Mouse (Mus musculus) liver, adult (tissue): ENCODE data around the gene Itgb3bp.

Experiments
- GATA4 ChIP-seq: IDR thresholded peaks from 2 replicates; pipeline ENCODE4 v1.6.1; 2014; ENCODE audit warnings: mild to moderate bottlenecking, low read length; ENCODE audit not compliant: insufficient replicate concordance

Gene Itgb3bp

DNA sequence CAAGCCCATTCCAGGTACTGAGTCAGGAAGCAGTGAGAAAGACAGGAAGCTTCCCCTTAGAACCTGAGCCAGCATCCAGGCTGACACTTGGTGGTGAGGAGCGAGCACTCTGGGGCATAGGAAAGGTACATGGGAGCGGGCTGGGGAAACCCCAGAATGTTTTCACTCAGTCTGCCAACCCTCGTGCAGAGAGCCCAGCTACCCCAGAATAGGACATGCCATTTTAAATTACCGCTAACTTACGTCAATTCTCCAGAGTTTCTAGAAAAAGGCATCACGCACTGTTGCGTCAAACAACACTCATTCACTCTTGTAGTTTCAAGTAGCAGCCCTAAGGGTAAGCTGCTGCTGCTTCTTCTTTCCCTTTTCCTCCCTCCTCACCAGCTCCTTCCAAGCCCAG lies 15.4 kb upstream of the Itgb3bp start:
- TF ChIP-seq GATA4: no peak

DNA sequence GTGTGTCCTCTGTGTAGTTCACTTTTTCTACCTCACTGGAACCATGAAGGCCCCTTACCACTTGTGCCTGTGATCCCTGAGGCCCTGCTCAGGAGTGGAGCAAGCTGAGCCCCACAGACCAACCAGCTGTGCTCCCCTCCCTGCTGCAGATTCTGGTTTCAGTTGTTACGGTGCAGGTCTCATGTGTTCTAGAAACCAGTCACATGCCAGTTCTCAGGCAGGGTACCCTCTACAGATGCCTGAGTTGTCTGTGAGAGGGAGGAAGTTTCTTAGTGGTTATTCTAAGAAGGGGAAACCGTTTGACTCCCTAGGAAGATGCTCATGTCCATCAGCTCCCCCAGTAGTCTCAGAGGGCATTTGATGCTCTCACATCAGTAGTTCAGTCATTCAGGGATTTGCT lies 15.0 kb upstream of the Itgb3bp start:
- TF ChIP-seq GATA4: no peak

- no peak for TF ChIP-seq GATA4
Observed at GRCm38 (mm10) chr4:99941655-99942414, 12.2 kb upstream of the Itgb3bp start.

DNA sequence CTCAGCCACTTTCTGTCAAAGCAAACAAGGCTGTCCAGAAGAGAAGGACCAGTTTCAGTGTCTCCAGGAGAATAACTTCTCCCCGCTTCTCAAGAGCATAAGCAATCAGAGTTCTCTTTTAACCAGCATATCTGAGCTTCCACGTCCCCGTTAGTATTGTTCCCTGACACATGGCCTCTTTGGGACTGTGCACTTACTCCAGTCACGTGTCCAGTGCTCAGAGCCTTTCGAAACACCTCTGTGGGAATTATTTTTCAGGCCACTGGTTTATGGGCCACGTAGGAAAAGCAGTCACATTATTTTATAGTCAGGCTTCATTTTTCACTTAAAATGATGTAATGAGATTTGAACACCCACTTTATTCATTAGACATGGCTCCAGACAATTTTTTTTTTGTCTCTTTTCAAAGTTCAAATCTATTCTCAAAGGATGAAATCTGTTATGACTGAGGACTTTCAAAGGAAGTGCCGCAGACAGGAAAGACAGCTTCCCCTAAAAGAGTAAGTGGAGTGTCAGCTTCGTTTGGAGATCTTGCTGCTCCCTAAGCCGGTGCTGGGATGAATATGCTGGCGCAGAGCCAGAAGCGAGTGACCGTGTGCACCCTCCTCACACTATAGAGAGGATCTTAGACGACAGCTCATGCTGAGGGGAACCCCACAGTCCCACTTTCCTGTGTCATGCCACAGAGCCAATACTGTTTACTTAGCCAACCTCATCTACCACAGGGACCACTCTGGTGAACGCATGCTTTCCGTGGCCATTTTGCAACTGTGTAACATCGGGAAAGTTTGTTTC lies 10.3 kb upstream of the Itgb3bp start:
- TF ChIP-seq GATA4: no peak

GRCm38 (mm10) chr4:99936278-99936677 lies 6.7 kb upstream of the Itgb3bp start:
- TF ChIP-seq GATA4: no peak

- TF ChIP-seq GATA4: no peak
Observed at GRCm38 (mm10) chr4:99934859-99935258, 5.2 kb upstream of the Itgb3bp start.

DNA sequence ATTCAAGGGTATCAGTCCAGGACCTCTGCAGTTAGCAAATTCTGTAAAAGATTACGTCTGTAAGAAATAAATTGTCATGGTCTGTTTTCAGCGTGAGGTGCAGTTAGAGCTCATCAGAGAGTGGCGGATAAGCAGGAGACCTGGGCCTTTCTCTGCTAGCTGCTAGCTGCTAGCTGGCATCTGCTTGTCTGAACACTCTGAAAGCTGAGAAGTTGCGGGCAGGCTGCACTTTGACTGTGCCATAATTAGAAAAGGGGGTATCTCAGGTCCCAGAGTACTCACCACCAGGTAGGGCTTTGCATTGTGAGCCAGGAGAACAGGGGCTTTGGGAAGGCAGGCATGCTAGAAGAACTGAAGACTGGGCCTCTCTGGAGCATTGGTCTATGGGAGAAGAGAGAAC lies 2.2 kb upstream of the Itgb3bp start:
- TF ChIP-seq GATA4: no peak

- TF ChIP-seq GATA4: no peak
Observed at GRCm38 (mm10) chr4:99931240-99931580, 1.6 kb upstream of the Itgb3bp start.

- no peak for TF ChIP-seq GATA4
Observed at GRCm38 (mm10) chr4:99930518-99931239, 1.1 kb upstream of the Itgb3bp start.

DNA sequence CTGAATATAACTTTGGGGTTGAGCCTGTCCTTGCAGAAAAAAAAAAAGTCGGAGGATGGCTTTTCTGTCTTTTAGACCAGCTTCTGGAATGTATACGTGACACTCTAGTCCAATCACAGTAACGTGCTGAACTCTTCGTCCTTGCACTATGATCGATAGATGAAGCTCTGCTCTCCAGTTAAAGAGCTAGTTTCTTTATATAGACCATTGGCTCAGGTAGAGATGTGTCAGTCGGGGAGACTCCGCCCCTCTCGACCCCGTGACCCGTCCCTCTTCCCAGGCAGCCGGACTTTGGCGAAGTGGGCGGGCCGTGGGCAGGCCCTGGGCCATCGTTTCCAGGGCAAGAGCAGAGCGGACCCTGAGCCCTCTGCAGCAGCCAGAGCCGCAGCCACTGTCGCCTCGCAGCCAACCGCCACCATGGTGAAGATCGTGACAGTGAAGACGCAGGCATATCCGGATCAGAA lies 432 bp downstream of the Itgb3bp start, which contains the start of gene Pgm1:
TSS of gene Pgm1 (plus strand) at position 266 of the 464 bp plus-strand sequence.
- TF ChIP-seq GATA4: no peak

DNA sequence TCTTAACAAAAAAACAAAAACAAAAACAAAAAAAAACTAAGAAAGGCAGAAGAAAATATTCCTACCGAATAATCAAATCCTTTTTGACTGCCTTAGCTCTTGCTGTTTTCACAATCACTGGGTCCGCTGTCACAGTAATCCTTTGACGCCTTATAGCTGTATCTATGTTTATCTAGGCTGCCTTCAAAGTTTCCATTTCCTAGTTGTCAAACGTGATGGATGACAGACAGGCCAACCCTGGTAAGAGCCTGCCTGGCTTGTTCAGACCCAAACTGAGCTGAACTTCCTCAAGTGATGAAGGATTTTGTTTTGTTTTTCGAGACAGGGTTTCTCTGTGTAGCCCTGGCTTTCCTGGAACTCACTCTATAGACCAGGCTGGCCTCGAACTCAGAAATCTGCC lies 1.1 kb downstream of the Itgb3bp start:
- TF ChIP-seq GATA4: no peak

GRCm38 (mm10) chr4:99926380-99926779 lies 3.2 kb downstream of the Itgb3bp start:
- TF ChIP-seq GATA4: no peak

- no peak for TF ChIP-seq GATA4
Observed at GRCm38 (mm10) chr4:99913894-99914451, 15.6 kb downstream of the Itgb3bp start.

- TF ChIP-seq GATA4: no peak
Observed at GRCm38 (mm10) chr4:99882405-99882804, 47.2 kb downstream of the Itgb3bp start.

DNA sequence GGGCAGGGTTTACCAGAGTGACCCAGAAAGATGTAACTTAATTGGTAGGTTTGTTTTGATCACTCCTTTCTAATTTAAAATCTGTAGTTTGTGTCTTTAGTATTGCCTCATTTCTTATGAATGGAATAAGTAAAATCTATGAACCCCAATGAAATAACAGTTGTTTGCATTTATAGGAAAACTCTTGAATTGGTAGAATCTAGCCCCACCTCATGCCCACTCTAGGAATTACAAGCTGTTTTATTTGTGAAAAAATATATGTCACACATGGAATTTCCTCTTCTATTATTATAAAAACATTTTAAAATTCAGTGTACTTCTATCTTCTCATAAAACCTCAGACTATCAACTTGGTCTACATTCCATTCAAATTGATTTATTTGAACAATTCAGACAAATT lies 47.7 kb downstream of the Itgb3bp start:
- TF ChIP-seq GATA4: no peak
